Mouse (Mus musculus) embryonic facial prominence, embryonic 11.5 days (tissue): ENCODE results near the gene Olfr376. TPM values are rescaled to one million over a fixed set of nuclear protein-coding genes. Genes with fewer than 3 reads are reported as not detected.

Experiments used
- ATAC-seq: fragments of 200-750 bp; cut with Nextera tagmentation; replicated peaks from 2 replicates; pipeline ENCODE4 v1.8.0; 2017; ENCODE audit warnings: low read depth; ENCODE audit not compliant: insufficient number of reproducible peaks, low FRiP score, low TSS enrichment
- DNase-seq: peaks from one replicate; pipeline ENCODE4 v3.0.0-alpha.2; 2015; ENCODE audit warnings: low spot score
- H3K27ac ChIP-seq: fragments of 300-500 bp; sonication (generic); replicated peaks from 2 replicates; pipeline ENCODE4 v1.5.1; 2014; ENCODE audit warnings: mild to moderate bottlenecking, low read depth, low read length, control low read depth
- H3K27me3 ChIP-seq: fragments of 300-500 bp; sonication (generic); 2 replicates; pipeline ENCODE4 v1.6.1; 2014; ENCODE audit warnings: mild to moderate bottlenecking, low read length, moderate library complexity, mixed read lengths; ENCODE audit not compliant: control insufficient read depth, insufficient read depth
- H3K36me3 ChIP-seq: fragments of 300-500 bp; sonication (generic); replicated peaks from 2 replicates; pipeline ENCODE4 v1.6.1; 2014; ENCODE audit warnings: low read depth, mild to moderate bottlenecking, low read length, moderate library complexity, mixed read lengths; ENCODE audit not compliant: control insufficient read depth, insufficient read depth
- H3K4me1 ChIP-seq: fragments of 300-500 bp; sonication (generic); 2 replicates; pipeline ENCODE4 v1.6.1; 2014; ENCODE audit warnings: low read length, mixed read lengths; ENCODE audit not compliant: control insufficient read depth, insufficient read depth
- H3K4me2 ChIP-seq: fragments of 300-500 bp; sonication (generic); 2 replicates; pipeline ENCODE4 v1.6.1; 2014; ENCODE audit warnings: low read depth, mild to moderate bottlenecking, control low read depth, low read length, moderate library complexity
- H3K4me3 ChIP-seq: fragments of 300-500 bp; sonication (generic); 2 replicates; pipeline ENCODE4 v1.5.1; 2014; ENCODE audit warnings: low read depth, low read length, control low read depth
- H3K9ac ChIP-seq: fragments of 300-500 bp; sonication (generic); replicated peaks from 2 replicates; pipeline ENCODE4 v1.6.1; 2014; ENCODE audit warnings: mild to moderate bottlenecking, control low read depth, low read length
- H3K9me3 ChIP-seq: fragments of 300-500 bp; sonication (generic); replicated peaks from 2 replicates; pipeline ENCODE4 v1.6.1; 2016; ENCODE audit warnings: mild to moderate bottlenecking, low read length, inconsistent platforms, mixed read lengths; ENCODE audit not compliant: control insufficient read depth
- WGBS: fragments of 180-500 bp; shearing (Covaris S2); extraction: QIAGEN DNeasy Blood & Tissue Kit; methylation state at CpG from one replicate; pipeline ENCODE4 v1.1.7; 2014; 5-methylcytosine and 5-hydroxymethylcytosine counted together
- polyA plus RNA-seq: library from polyadenylated mRNA; unstranded; fragments of >200 nt; fragmentation: Nextera tagmentation; extraction: Ambion mirVana; gene quantifications from 2 replicates; pipeline ENCODE4 v1.2.1, GENCODE M21; 2014

Gene Olfr376
- polyA plus RNA-seq, 1 experiment from 2014 or later = not detected

DNA sequence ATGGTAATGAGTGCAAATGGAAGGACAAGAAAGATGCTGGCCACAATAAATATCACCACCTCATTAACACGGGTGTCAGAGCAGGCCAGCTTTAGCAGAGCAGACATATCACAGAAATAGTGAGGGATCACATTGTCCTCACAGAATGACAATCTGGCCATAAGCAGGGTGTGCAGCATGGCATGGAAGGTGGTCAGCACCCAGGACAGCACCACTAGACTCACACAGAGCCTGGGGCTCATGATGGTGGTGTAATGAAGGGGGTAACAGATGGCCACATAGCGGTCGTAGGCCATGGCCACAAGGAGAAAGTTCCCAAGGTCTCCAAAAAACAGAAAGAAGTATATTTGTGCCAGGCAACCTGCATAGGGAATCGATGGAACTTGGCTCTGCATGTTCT, 24.3 kb downstream of the Olfr376 start:
- no peak for DNase-seq
- no peak for ATAC-seq
- 71% methylated on average over 4 of the region's 4 CpGs for WGBS

DNA sequence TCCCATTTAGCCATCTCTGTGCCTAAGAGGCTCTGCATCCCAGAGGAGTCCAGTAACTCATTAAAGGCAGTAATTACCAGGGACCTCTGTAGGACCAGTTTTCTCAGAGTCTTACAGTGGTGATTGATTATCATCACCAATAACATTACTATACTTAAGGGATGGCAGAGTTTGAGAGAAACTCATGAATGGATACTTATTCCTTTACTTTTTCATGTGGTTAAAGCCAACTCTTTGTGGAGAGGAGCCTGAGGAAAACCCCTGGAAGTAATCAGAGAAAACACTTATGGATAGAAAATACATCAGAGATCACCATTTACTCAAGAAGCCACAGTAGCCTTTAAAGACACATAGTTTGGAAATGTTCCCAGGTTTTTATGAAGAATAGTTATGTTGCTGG, 28.5 kb downstream of the Olfr376 start, which contains the start of gene Olfr1:
Gene Olfr1, minus strand, starts transcription at position 101 of the 400 bp plus-strand sequence.
- DNase-seq = no peak
- no peaks in the 10 kb centered on the region for H3K9me3 ChIP-seq
- H3K9ac ChIP-seq = no peak within 1 kb of the TSS
- no peak within 1 kb of the TSS for H3K4me3 ChIP-seq
- H3K4me2 ChIP-seq = no peak within 1 kb of the TSS
- no peaks in the 10 kb centered on the region for H3K4me1 ChIP-seq
- H3K27me3 ChIP-seq = no peaks in the 10 kb centered on the region
- no peak within 1 kb of the TSS for H3K27ac ChIP-seq
- no peaks in the 10 kb centered on the region for H3K36me3 ChIP-seq
- no peak for ATAC-seq

More for the DNA sequence above, 24.3 kb downstream of the Olfr376 start:
- no peaks in the 10 kb centered on the region for H3K4me1 ChIP-seq
- H3K9ac ChIP-seq = no peak overlapping the region
- no peaks in the 10 kb centered on the region for H3K36me3 ChIP-seq
- no peak overlapping the region for H3K4me3 ChIP-seq
- no peaks in the 10 kb centered on the region for H3K9me3 ChIP-seq
- H3K4me2 ChIP-seq = no peak overlapping the region
- no peak overlapping the region for H3K27ac ChIP-seq
- H3K27me3 ChIP-seq = no peaks in the 10 kb centered on the region

Other genes starting within 250 kb of the Olfr376 start
- gene Haspin, start 233.0 kb upstream of the Olfr376 start, polyA plus RNA-seq = 20.1 and 21.6 TPM in 2 replicates
- gene P2rx5, start 210.8 kb upstream of the Olfr376 start, polyA plus RNA-seq = 0.14 TPM in 1 of 2 replicates, not detected in the other
- 112 and 115 TPM in 2 replicates for gene Emc6, start 194.2 kb upstream of the Olfr376 start, polyA plus RNA-seq
- gene Tax1bp3, start 194.2 kb upstream of the Olfr376 start, polyA plus RNA-seq = 218 and 228 TPM in 2 replicates
- 22.4 and 22.8 TPM in 2 replicates for gene Ctns, start 172.2 kb upstream of the Olfr376 start, polyA plus RNA-seq
- 0.93 and 1.0 TPM in 2 replicates for gene Shpk, start 171.8 kb upstream of the Olfr376 start, polyA plus RNA-seq
- gene Trpv1, start 137.0 kb upstream of the Olfr376 start, polyA plus RNA-seq = 0.15 and 0.29 TPM in 2 replicates
- 0.03 TPM in 1 of 2 replicates, not detected in the other for gene Trpv3, start 103.9 kb upstream of the Olfr376 start, polyA plus RNA-seq
- gene Aspa, start 41.6 kb upstream of the Olfr376 start, polyA plus RNA-seq = 0.32 and 0.79 TPM in 2 replicates
- gene Gm49340, start 41.5 kb upstream of the Olfr376 start, polyA plus RNA-seq = not detected in 2 replicates
- not detected in 2 replicates for gene Spata22, start 41.5 kb upstream of the Olfr376 start, polyA plus RNA-seq
- gene Olfr20, start 20.5 kb upstream of the Olfr376 start, polyA plus RNA-seq = not detected in 2 replicates
- gene Olfr1, start 28.4 kb downstream of the Olfr376 start, polyA plus RNA-seq = not detected in 2 replicates
- gene Olfr378, start 57.2 kb downstream of the Olfr376 start, polyA plus RNA-seq = not detected in 2 replicates
- gene Olfr380, start 86.3 kb downstream of the Olfr376 start, polyA plus RNA-seq = not detected in 2 replicates
- gene Olfr381, start 120.4 kb downstream of the Olfr376 start, polyA plus RNA-seq = not detected in 2 replicates
- gene Olfr382, start 146.0 kb downstream of the Olfr376 start, polyA plus RNA-seq = not detected in 2 replicates
- gene Olfr385, start 221.8 kb downstream of the Olfr376 start, polyA plus RNA-seq = not detected in 2 replicates
- not detected in 2 replicates for gene Olfr384, start 227.3 kb downstream of the Olfr376 start, polyA plus RNA-seq